Mouse (Mus musculus) megakaryocyte, embryonic 14.5 days (primary cell): ENCODE measurements around the gene Csmd2. TPM values are rescaled to one million over a fixed set of nuclear protein-coding genes. Genes with fewer than 3 reads are reported as not detected.
"Not testable (repeated sequence)": the region's sequence is repeated elsewhere in the genome, so short reads cannot be mapped to it uniquely, and the experiment has no call there.

ENCODE experiments used
- H3K27me3 ChIP-seq: replicated peaks from 2 replicates; pipeline ENCODE3; 2012; ENCODE audit warnings: inconsistent platforms
- H3K36me3 ChIP-seq: replicated peaks from 2 replicates; pipeline ENCODE3; 2012; ENCODE audit warnings: low read length, inconsistent platforms, mixed read lengths
- H3K4me1 ChIP-seq: 2 replicates; pipeline ENCODE4 v1.6.1; 2012; ENCODE audit warnings: inconsistent platforms
- H3K4me3 ChIP-seq: replicated peaks from 2 replicates; pipeline ENCODE3; 2012; ENCODE audit warnings: moderate library complexity, mild to moderate bottlenecking, inconsistent platforms
- H3K9me3 ChIP-seq: 2 replicates; pipeline ENCODE4 v1.6.1; 2012; ENCODE audit warnings: inconsistent platforms
- FLI1 ChIP-seq: IDR thresholded peaks from 2 replicates; pipeline ENCODE4 v1.6.1; 2012; ENCODE audit warnings: low read length, inconsistent platforms, mixed read lengths
- GATA1 ChIP-seq: IDR thresholded peaks from 3 replicates; pipeline ENCODE4 v1.6.1; 2012; ENCODE audit warnings: mixed read lengths, low read length, inconsistent platforms, borderline replicate concordance
- polyA plus RNA-seq: library from polyadenylated mRNA; stranded (reverse); fragments of >175 nt; gene quantifications from 2 replicates; pipeline ENCODE4 v1.2.3, GENCODE M21; 2012; ENCODE audit warnings: low replicate concordance; ENCODE audit not compliant: insufficient read depth

Gene Csmd2
- polyA plus RNA-seq, 1 experiment = not detected

GRCm38 (mm10) chr4:128041901-128042300 lies 54.2 kb downstream of the Csmd2 start:
- no peaks in the 10 kb centered on the region for H3K27me3 ChIP-seq
- H3K4me1 ChIP-seq = no peaks in the 10 kb centered on the region
- peaks cover 62% of the 10 kb centered on the region for H3K9me3 ChIP-seq
- TF ChIP-seq FLI1 = no peak
- TF ChIP-seq GATA1 = no peak
- H3K36me3 ChIP-seq = no peaks in the 10 kb centered on the region
- no peak overlapping the region for H3K4me3 ChIP-seq

- H3K9me3 ChIP-seq = peaks cover 70% of the 10 kb centered on the region
- H3K27me3 ChIP-seq = no peaks in the 10 kb centered on the region
- H3K36me3 ChIP-seq = no peaks in the 10 kb centered on the region
- TF ChIP-seq GATA1 (no peak), FLI1 (no peak)
- H3K4me1 ChIP-seq = no peaks in the 10 kb centered on the region
- H3K4me3 ChIP-seq = no peak overlapping the region
Measured at GRCm38 (mm10) chr4:128042626-128043025, 55.0 kb downstream of the Csmd2 start.

- TF ChIP-seq GATA1 (no peak), FLI1 (no peak)
- Histone ChIP-seq H3K36me3 (no peaks in the 10 kb centered on the region), H3K27me3 (no peaks in the 10 kb centered on the region), H3K4me3 (no peak overlapping the region), H3K4me1 (no peaks in the 10 kb centered on the region), H3K9me3 (peaks cover 57% of the 10 kb centered on the region)
Measured at GRCm38 (mm10) chr4:128048716-128049115, 61.1 kb downstream of the Csmd2 start.

- Histone ChIP-seq H3K36me3 (no peaks in the 10 kb centered on the region), H3K9me3 (peaks cover 55% of the 10 kb centered on the region), H3K4me3 (no peak overlapping the region), H3K4me1 (no peaks in the 10 kb centered on the region), H3K27me3 (no peaks in the 10 kb centered on the region)
- no peak for TF ChIP-seq FLI1
- no peak for TF ChIP-seq GATA1
Measured at GRCm38 (mm10) chr4:128052701-128053100, 65.0 kb downstream of the Csmd2 start.

- not testable (repeated sequence) for H3K27me3 ChIP-seq, H3K36me3 ChIP-seq, H3K4me1 ChIP-seq, H3K4me3 ChIP-seq
- H3K9me3 ChIP-seq = peaks cover 54% of the 10 kb centered on the region
Measured at GRCm38 (mm10) chr4:128061274-128061673, 73.6 kb downstream of the Csmd2 start.

GRCm38 (mm10) chr4:128067189-128067588 lies 79.5 kb downstream of the Csmd2 start:
- H3K9me3 ChIP-seq = peaks cover 40% of the 10 kb centered on the region
- no peaks in the 10 kb centered on the region for H3K36me3 ChIP-seq
- no peaks in the 10 kb centered on the region for H3K4me1 ChIP-seq
- H3K27me3 ChIP-seq = no peaks in the 10 kb centered on the region
- no peak for TF ChIP-seq GATA1
- TF ChIP-seq FLI1 = no peak
- H3K4me3 ChIP-seq = no peak overlapping the region

- Histone ChIP-seq H3K36me3 (no peaks in the 10 kb centered on the region), H3K9me3 (peaks cover 64% of the 10 kb centered on the region), H3K4me1 (no peaks in the 10 kb centered on the region), H3K4me3 (no peak overlapping the region), H3K27me3 (no peaks in the 10 kb centered on the region)
- no peak for TF ChIP-seq FLI1
- no peak for TF ChIP-seq GATA1
Measured at GRCm38 (mm10) chr4:128084466-128084865, 96.8 kb downstream of the Csmd2 start.

- TF ChIP-seq GATA1 (no peak), FLI1 (no peak)
- peaks cover 63% of the 10 kb centered on the region for H3K9me3 ChIP-seq
- H3K4me3 ChIP-seq = no peak overlapping the region
- no peaks in the 10 kb centered on the region for H3K4me1 ChIP-seq
- no peaks in the 10 kb centered on the region for H3K36me3 ChIP-seq
- H3K27me3 ChIP-seq = no peaks in the 10 kb centered on the region
Measured at GRCm38 (mm10) chr4:128085096-128085495, 97.4 kb downstream of the Csmd2 start.

GRCm38 (mm10) chr4:128087147-128087606 lies 99.5 kb downstream of the Csmd2 start:
- H3K9me3 ChIP-seq = peaks cover 56% of the 10 kb centered on the region

GRCm38 (mm10) chr4:128087704-128088103 lies 100.0 kb downstream of the Csmd2 start:
- Histone ChIP-seq H3K36me3 (no peaks in the 10 kb centered on the region), H3K27me3 (no peaks in the 10 kb centered on the region), H3K9me3 (peaks cover 51% of the 10 kb centered on the region), H3K4me1 (no peaks in the 10 kb centered on the region), H3K4me3 (no peak overlapping the region)
- TF ChIP-seq FLI1 (no peak), GATA1 (no peak)

More at GRCm38 (mm10) chr4:128087147-128087606, 99.5 kb downstream of the Csmd2 start:
- H3K4me3 ChIP-seq = no peak overlapping the region
- H3K4me1 ChIP-seq = no peaks in the 10 kb centered on the region
- no peak for TF ChIP-seq GATA1
- no peak for TF ChIP-seq FLI1
- no peaks in the 10 kb centered on the region for H3K36me3 ChIP-seq
- no peaks in the 10 kb centered on the region for H3K27me3 ChIP-seq

GRCm38 (mm10) chr4:128088264-128088663 lies 100.6 kb downstream of the Csmd2 start:
- TF ChIP-seq FLI1 = no peak
- no peak for TF ChIP-seq GATA1
- Histone ChIP-seq H3K4me3 (no peak overlapping the region), H3K9me3 (peaks cover 45% of the 10 kb centered on the region), H3K27me3 (no peaks in the 10 kb centered on the region), H3K36me3 (no peaks in the 10 kb centered on the region), H3K4me1 (no peaks in the 10 kb centered on the region)
